Mouse (Mus musculus): Measurements from ENCODE around the gene Dclre1a. TPM values are rescaled to one million over a fixed set of nuclear protein-coding genes. Genes with fewer than 3 reads are reported as not detected.
A peak's percentile ranks its signal among the peaks of the same experiment; 100 is the strongest.
"Not testable (repeated sequence)": the region's sequence is repeated elsewhere in the genome, so short reads cannot be mapped to it uniquely, and the experiment has no call there.

Dclre1a gene
- polyA plus RNA-seq, 1 experiment from 2014 or later, result 19.8 TPM

- WGBS, result no CpG with 5 or more reads among the region's 5 CpGs
- H3K36me3 ChIP-seq (ENCODE audit: control insufficient read depth, insufficient read depth, low read length); H3K27me3 ChIP-seq (replicated peaks; ENCODE audit: control insufficient read depth, insufficient read depth, low read length); H3K4me2 ChIP-seq (ENCODE audit: low read depth, low read length); H3K4me1 ChIP-seq (ENCODE audit: control insufficient read depth, insufficient read depth, low read length); H3K9ac ChIP-seq (ENCODE audit: low read depth, low read length); ATAC-seq; H3K27ac ChIP-seq (ENCODE audit: low read length); H3K9me3 ChIP-seq (ENCODE audit: control insufficient read depth, low read length); H3K4me3 ChIP-seq (ENCODE audit: low read length): not testable (repeated sequence)
Measured at GRCm38 (mm10) chr19:56503525-56503924, 44.5 kb downstream of the Dclre1a start.

DNA sequence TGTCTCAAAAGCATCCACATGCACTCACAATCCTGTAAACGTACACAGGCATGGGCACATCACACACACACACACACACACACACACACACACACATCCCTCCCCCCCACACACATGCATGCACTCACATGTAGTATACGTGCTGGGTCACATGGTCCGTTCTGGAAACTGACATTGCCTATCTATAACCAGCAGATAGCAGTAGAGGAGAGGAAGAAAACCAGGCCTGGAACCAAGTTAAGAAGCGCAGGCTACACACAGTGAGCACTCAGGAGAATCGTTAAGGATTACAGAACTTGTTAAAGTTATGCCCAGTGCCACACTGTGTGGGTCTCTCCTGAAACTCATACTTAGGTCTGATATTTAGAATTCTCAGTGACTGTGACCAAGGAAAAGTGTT is 45.0 kb downstream of the Dclre1a start:
- WGBS, result no CpG with 5 or more reads among the region's 5 CpGs
- H3K36me3 ChIP-seq (ENCODE audit: control insufficient read depth, insufficient read depth, low read length); H3K9me3 ChIP-seq (ENCODE audit: control insufficient read depth, low read length); H3K4me3 ChIP-seq (ENCODE audit: low read length); H3K27me3 ChIP-seq (replicated peaks; ENCODE audit: control insufficient read depth, insufficient read depth, low read length); H3K4me1 ChIP-seq (ENCODE audit: control insufficient read depth, insufficient read depth, low read length); H3K4me2 ChIP-seq (ENCODE audit: low read depth, low read length); H3K27ac ChIP-seq (ENCODE audit: low read length); ATAC-seq; H3K9ac ChIP-seq (ENCODE audit: low read depth, low read length): not testable (repeated sequence)

DNA sequence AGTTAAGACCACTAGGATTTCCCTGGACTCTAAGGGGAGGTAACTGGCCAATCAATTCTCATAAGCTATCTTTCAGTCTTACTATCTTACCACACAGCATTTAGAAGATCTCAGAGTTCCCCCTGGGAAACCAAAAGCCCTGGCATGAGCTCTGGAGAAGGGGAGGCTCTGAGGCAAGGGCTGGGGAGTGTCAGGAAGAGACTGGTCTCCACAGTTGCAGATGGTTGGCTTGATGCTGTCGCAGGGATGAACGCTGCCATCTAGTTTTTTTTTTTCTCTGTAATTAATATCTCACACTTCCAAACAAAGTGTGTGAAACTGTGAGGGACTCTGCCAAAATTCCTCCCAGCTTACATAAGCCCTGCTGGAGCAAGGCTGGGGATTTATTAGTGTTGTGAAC is 53.9 kb downstream of the Dclre1a start:
- not testable (repeated sequence) for H3K4me3 ChIP-seq (ENCODE audit: low read length); H3K27me3 ChIP-seq (replicated peaks; ENCODE audit: control insufficient read depth, insufficient read depth, low read length); H3K27ac ChIP-seq (ENCODE audit: low read length); H3K36me3 ChIP-seq (ENCODE audit: control insufficient read depth, insufficient read depth, low read length); H3K9ac ChIP-seq (ENCODE audit: low read depth, low read length); H3K9me3 ChIP-seq (ENCODE audit: control insufficient read depth, low read length); H3K4me1 ChIP-seq (ENCODE audit: control insufficient read depth, insufficient read depth, low read length); ATAC-seq; H3K4me2 ChIP-seq (ENCODE audit: low read depth, low read length)
- no CpG with 5 or more reads among the region's 2 CpGs for WGBS

GRCm38 (mm10) chr19:56489601-56490000 is 58.4 kb downstream of the Dclre1a start:
- ATAC-seq, result no peak
- Histone ChIP-seq H3K9ac (ENCODE audit: low read depth, low read length) (no peak overlapping the region), H3K9me3 (ENCODE audit: control insufficient read depth, low read length) (no peaks in the 10 kb centered on the region), H3K27ac (ENCODE audit: low read length) (no peak overlapping the region), H3K36me3 (ENCODE audit: control insufficient read depth, insufficient read depth, low read length) (no peaks in the 10 kb centered on the region), H3K4me3 (ENCODE audit: low read length) (no peak overlapping the region), H3K27me3 (replicated peaks; ENCODE audit: control insufficient read depth, insufficient read depth, low read length) (no peaks in the 10 kb centered on the region), H3K4me1 (ENCODE audit: control insufficient read depth, insufficient read depth, low read length) (peaks cover 10% of the 10 kb centered on the region), H3K4me2 (ENCODE audit: low read depth, low read length) (no peak overlapping the region)
- 79% methylated on average over 6 of the region's 6 CpGs for WGBS

GRCm38 (mm10) chr19:56487339-56487738 is 60.7 kb downstream of the Dclre1a start:
- no peaks in the 10 kb centered on the region for H3K9me3 ChIP-seq (ENCODE audit: control insufficient read depth, low read length)
- H3K4me2 ChIP-seq (ENCODE audit: low read depth, low read length), result no peak overlapping the region
- no peak overlapping the region for H3K4me3 ChIP-seq (ENCODE audit: low read length)
- WGBS, result 91% methylated on average over 2 of the region's 2 CpGs
- no peak for ATAC-seq
- peaks cover 10% of the 10 kb centered on the region for H3K4me1 ChIP-seq (ENCODE audit: control insufficient read depth, insufficient read depth, low read length)
- H3K27me3 ChIP-seq (replicated peaks; ENCODE audit: control insufficient read depth, insufficient read depth, low read length), result no peaks in the 10 kb centered on the region
- H3K36me3 ChIP-seq (ENCODE audit: control insufficient read depth, insufficient read depth, low read length), result no peaks in the 10 kb centered on the region
- H3K27ac ChIP-seq (ENCODE audit: low read length), result no peak overlapping the region
- H3K9ac ChIP-seq (ENCODE audit: low read depth, low read length), result no peak overlapping the region

DNA sequence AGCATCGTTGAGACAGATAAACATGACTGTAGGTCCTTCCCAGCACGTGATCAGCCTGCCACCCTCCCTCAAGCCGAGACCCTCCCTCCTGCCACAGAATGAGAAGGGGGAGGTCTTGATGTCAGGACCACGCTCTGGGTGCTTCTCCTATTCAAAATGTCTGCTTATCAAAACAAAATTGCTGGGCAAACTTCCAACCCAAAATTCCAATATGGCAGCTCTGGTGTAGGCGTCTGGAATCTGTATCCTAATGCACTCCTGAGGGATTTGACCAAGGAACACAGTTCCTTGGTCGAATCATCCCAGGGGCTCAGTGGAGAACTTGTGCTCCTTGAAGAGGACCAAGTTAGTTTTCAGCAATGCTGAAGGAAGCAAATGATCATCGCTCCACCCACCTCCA is 61.1 kb downstream of the Dclre1a start:
- Histone ChIP-seq H3K9ac (ENCODE audit: low read depth, low read length) (no peak overlapping the region), H3K36me3 (ENCODE audit: control insufficient read depth, insufficient read depth, low read length) (no peaks in the 10 kb centered on the region), H3K27ac (ENCODE audit: low read length) (no peak overlapping the region; the same call in 1 of the 2 replicates), H3K9me3 (ENCODE audit: control insufficient read depth, low read length) (no peaks in the 10 kb centered on the region), H3K4me1 (ENCODE audit: control insufficient read depth, insufficient read depth, low read length) (peaks cover 10% of the 10 kb centered on the region), H3K27me3 (replicated peaks; ENCODE audit: control insufficient read depth, insufficient read depth, low read length) (no peaks in the 10 kb centered on the region), H3K4me2 (ENCODE audit: low read depth, low read length) (no peak overlapping the region), H3K4me3 (ENCODE audit: low read length) (no peak overlapping the region)
- no peak for ATAC-seq
- WGBS, result 75% methylated on average over 7 of the region's 7 CpGs

DNA sequence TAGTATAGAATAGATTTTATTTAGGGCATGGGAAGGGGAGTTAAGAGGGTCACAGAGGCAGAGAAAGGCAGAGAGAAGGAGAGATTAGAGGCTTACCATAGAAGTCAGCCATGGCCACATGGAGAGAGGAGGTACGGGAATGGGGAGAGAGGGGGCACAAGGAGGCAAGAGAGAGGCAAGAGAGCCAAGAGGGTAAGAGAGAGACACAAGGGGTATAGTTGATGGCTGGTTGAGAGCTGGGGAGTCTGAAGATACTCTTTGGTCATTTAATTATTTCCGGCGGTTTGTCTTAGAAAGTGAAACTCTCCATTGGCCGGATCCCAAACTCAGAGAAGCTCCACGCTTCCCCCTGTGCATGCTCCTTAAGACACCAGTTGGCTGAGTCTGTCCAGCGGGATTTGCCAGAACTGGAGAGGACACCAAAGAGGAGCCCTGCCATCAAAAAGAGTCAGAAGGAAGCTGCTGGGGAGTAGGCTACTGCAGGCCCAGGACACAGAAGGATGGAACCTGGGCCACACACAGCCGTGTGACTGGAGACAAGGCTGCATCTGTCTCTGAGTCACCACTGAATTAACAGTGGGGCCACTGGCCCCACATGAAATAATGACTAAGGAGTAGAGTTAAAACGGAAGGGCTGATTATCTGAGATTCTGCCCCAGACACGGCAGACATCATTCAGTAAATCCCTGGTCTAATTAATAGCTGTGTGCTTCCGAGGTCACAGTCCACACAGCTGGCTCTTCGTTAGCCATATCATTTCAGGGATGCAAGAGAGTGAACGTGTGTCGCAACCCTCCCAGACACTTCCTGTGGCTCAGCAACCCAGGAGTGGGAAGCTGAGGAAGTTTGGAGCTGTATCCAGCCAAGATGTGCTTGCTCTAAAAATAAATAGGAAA is 62.4 kb downstream of the Dclre1a start:
- Histone ChIP-seq H3K4me2 (ENCODE audit: low read depth, low read length) (no peak overlapping the region), H3K9me3 (ENCODE audit: control insufficient read depth, low read length) (no peaks in the 10 kb centered on the region), H3K4me1 (ENCODE audit: control insufficient read depth, insufficient read depth, low read length) (peaks cover 10% of the 10 kb centered on the region), H3K9ac (ENCODE audit: low read depth, low read length) (no peak overlapping the region), H3K27ac (ENCODE audit: low read length) (peak overlapping the region; percentile 67), H3K4me3 (ENCODE audit: low read length) (no peak overlapping the region), H3K36me3 (ENCODE audit: control insufficient read depth, insufficient read depth, low read length) (no peaks in the 10 kb centered on the region), H3K27me3 (replicated peaks; ENCODE audit: control insufficient read depth, insufficient read depth, low read length) (no peaks in the 10 kb centered on the region)
- WGBS, result 37% methylated on average over 13 of the region's 13 CpGs
- ATAC-seq, result peak; percentile 85

- no peak overlapping the region for H3K9ac ChIP-seq (ENCODE audit: low read depth, low read length)
- WGBS, result 76% methylated on average over 13 of the region's 13 CpGs
- H3K27me3 ChIP-seq (replicated peaks; ENCODE audit: control insufficient read depth, insufficient read depth, low read length), result no peaks in the 10 kb centered on the region
- peaks cover 10% of the 10 kb centered on the region for H3K4me1 ChIP-seq (ENCODE audit: control insufficient read depth, insufficient read depth, low read length)
- ATAC-seq, result no peak
- no peaks in the 10 kb centered on the region for H3K9me3 ChIP-seq (ENCODE audit: control insufficient read depth, low read length)
- H3K36me3 ChIP-seq (ENCODE audit: control insufficient read depth, insufficient read depth, low read length), result no peaks in the 10 kb centered on the region
- peak overlapping the region; percentile 50; the same call in 1 of the 2 replicates for H3K27ac ChIP-seq (ENCODE audit: low read length)
- no peak overlapping the region for H3K4me2 ChIP-seq (ENCODE audit: low read depth, low read length)
- H3K4me3 ChIP-seq (ENCODE audit: low read length), result no peak overlapping the region
Measured at GRCm38 (mm10) chr19:56484630-56485375, 63.2 kb downstream of the Dclre1a start.

Data from intestine, embryonic 16.5 days (tissue).